Mouse (Mus musculus) myocyte (in vitro differentiated cells): Measurements from ENCODE around the gene Inpp4b.

Experiments used
- CEBPB ChIP-seq: IDR thresholded peaks from 2 replicates; pipeline ENCODE4 v1.6.1; 2011; ENCODE audit warnings: mild to moderate bottlenecking, moderate library complexity; ENCODE audit not compliant: poor library complexity, insufficient read depth, severe bottlenecking
- E2F4 ChIP-seq: IDR thresholded peaks from one replicate; pipeline ENCODE4 v1.6.1; 2011; ENCODE audit warnings: mild to moderate bottlenecking, control low read depth, moderate library complexity; ENCODE audit not compliant: insufficient read depth
- MAX ChIP-seq: IDR thresholded peaks from one replicate; pipeline ENCODE4 v1.6.1; 2011; ENCODE audit warnings: low read depth, mild to moderate bottlenecking, control low read depth
- MYOD1 ChIP-seq, 3 experiments: IDR thresholded peaks; one replicate each; pipeline ENCODE4 v1.6.1; 2011; ENCODE audit warnings: control low read depth in 2 of 3, low read depth in 2 of 3, mild to moderate bottlenecking in 2 of 3, moderate library complexity in 1 of 3; ENCODE audit not compliant: insufficient read length in 2 of 3, control insufficient read depth in 1 of 3
- MYOG ChIP-seq, 3 experiments: IDR thresholded peaks; one replicate each; pipeline ENCODE4 v1.6.1; 2011; ENCODE audit warnings: control low read depth in 2 of 3, low read depth in 2 of 3, mild to moderate bottlenecking in 2 of 3; ENCODE audit not compliant: insufficient read length in 2 of 3, control insufficient read depth in 1 of 3, insufficient read depth in 1 of 3
- POLR2A ChIP-seq: IDR thresholded peaks from one replicate; pipeline ENCODE4 v1.6.1; 2011; ENCODE audit warnings: low read depth, mild to moderate bottlenecking, control low read depth, moderate library complexity; ENCODE audit not compliant: insufficient read length
- POLR2AphosphoS2 ChIP-seq: IDR thresholded peaks from one replicate; pipeline ENCODE4 v1.6.1; 2011; ENCODE audit warnings: low read depth, control low read depth; ENCODE audit not compliant: insufficient read length
- REST ChIP-seq: IDR thresholded peaks from one replicate; pipeline ENCODE4 v1.6.1; 2011; ENCODE audit warnings: mild to moderate bottlenecking, control low read depth, moderate library complexity; ENCODE audit not compliant: insufficient read depth, insufficient read length
- SRF ChIP-seq: IDR thresholded peaks from one replicate; pipeline ENCODE4 v1.6.1; 2011; ENCODE audit warnings: low read depth; ENCODE audit not compliant: control insufficient read depth, insufficient read length
- TCF12 ChIP-seq: IDR thresholded peaks from one replicate; pipeline ENCODE4 v1.6.1; 2011; ENCODE audit warnings: mild to moderate bottlenecking, control low read depth; ENCODE audit not compliant: poor library complexity, insufficient read depth, severe bottlenecking
- TCF3 ChIP-seq: IDR thresholded peaks from one replicate; pipeline ENCODE4 v1.6.1; 2011; ENCODE audit warnings: low read depth, control low read depth; ENCODE audit not compliant: insufficient read length
- USF1 ChIP-seq: IDR thresholded peaks from one replicate; pipeline ENCODE4 v1.6.1; 2011; ENCODE audit warnings: low read depth, mild to moderate bottlenecking, control low read depth, moderate library complexity

DNA sequence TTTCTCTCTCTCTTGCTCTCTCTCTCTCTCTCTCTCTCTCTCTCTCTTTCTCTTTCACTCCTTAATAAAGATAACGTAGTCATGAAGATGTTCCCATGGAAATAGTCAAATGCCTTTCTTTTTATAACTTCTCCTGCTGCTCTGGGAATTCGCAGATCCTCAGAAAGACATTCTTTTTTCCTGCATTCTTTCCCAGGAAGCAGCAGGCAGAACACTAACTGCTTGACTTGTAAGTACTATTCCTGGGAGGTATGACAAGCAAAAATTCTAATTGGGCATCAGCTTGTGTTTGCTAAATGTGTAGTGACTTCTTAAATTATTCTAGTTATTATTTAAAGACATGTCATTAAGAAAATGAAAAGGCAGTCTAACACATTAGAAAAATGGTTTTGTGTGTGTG is 482.6 kb downstream of the Inpp4b start:
- TF ChIP-seq POLR2AphosphoS2 (no peak), POLR2A (no peak), SRF (no peak), MYOD1 (IDR thresholded peaks at IDR 0.05; ENCODE audit: control insufficient read depth in 1 of 3, insufficient read length in 2 of 3, low read depth in 2 of 3) (no peak), E2F4 (no peak), REST (no peak), MAX (no peak), TCF12 (no peak), MYOG (IDR thresholded peaks at IDR 0.05; ENCODE audit: control insufficient read depth in 1 of 3, insufficient read depth in 1 of 3, insufficient read length in 2 of 3, low read depth in 2 of 3) (no peak), USF1 (no peak), CEBPB (no peak), TCF3 (no peak)
